Mouse (Mus musculus) liver, embryonic 14.5 days (tissue): ENCODE results near the gene Pdcd6ip. TPM values are rescaled to one million over a fixed set of nuclear protein-coding genes. Genes with fewer than 3 reads are reported as not detected.

Experiments
- ATAC-seq: fragments of 200-750 bp; cut with Nextera tagmentation; 2 replicates; pipeline ENCODE4 v1.8.0; 2017; ENCODE audit warnings: moderate number of reproducible peaks, mild to moderate bottlenecking, moderate library complexity; ENCODE audit not compliant: insufficient read depth
- DNase-seq, 3 experiments: peaks; one replicate each; pipeline ENCODE4 v3.0.0-alpha.2; 2012 to 2013; ENCODE audit warnings: low read depth in 3 of 3, low spot score in 3 of 3
- H3K27ac ChIP-seq: fragments of 300-500 bp; sonication (generic); 2 replicates; pipeline ENCODE4 v1.5.1; 2014; ENCODE audit warnings: moderate library complexity, mild to moderate bottlenecking, control low read depth, inconsistent platforms
- H3K27me3 ChIP-seq: fragments of 300-500 bp; sonication (generic); 2 replicates; pipeline ENCODE4 v1.6.1; 2014; ENCODE audit warnings: mild to moderate bottlenecking, low read length, moderate library complexity; ENCODE audit not compliant: control insufficient read depth, insufficient read depth
- H3K36me3 ChIP-seq: fragments of 300-500 bp; sonication (generic); replicated peaks from 2 replicates; pipeline ENCODE4 v1.6.1; 2014; ENCODE audit warnings: low read depth; ENCODE audit not compliant: control insufficient read depth, insufficient read depth
- H3K4me1 ChIP-seq, 2 experiments: fragments of 200-500 bp in 1 of 2; fragments of 300-500 bp in 1 of 2; sonication (generic) in 1 of 2; replicated peaks; 2 replicates each; pipeline ENCODE4 v1.6.1; 2012 to 2014; ENCODE audit warnings: antibody characterized with exemption in 1 of 2, inconsistent platforms in 1 of 2, low read length in 1 of 2; ENCODE audit not compliant: control insufficient read depth in 2 of 2, insufficient read depth in 2 of 2
- H3K4me2 ChIP-seq: fragments of 300-500 bp; sonication (generic); 2 replicates; pipeline ENCODE4 v1.6.1; 2014; ENCODE audit warnings: low read depth, mild to moderate bottlenecking, control low read depth, moderate library complexity
- H3K4me3 ChIP-seq, 2 experiments: fragments of 200-500 bp in 1 of 2; fragments of 300-500 bp in 1 of 2; sonication (generic) in 1 of 2; 2 replicates each; pipeline ENCODE4 v1.5.1; 2012 to 2014; ENCODE audit warnings: low read depth in 2 of 2, low read length in 2 of 2, mild to moderate bottlenecking in 2 of 2, control low read depth in 1 of 2, inconsistent platforms in 1 of 2, moderate library complexity in 1 of 2; ENCODE audit not compliant: insufficient read depth in 1 of 2
- H3K9ac ChIP-seq: fragments of 300-500 bp; sonication (generic); replicated peaks from 2 replicates; pipeline ENCODE4 v1.6.1; 2014; ENCODE audit warnings: mild to moderate bottlenecking, control low read depth, moderate library complexity
- H3K9me3 ChIP-seq: fragments of 300-500 bp; sonication (generic); 2 replicates; pipeline ENCODE4 v1.6.1; 2016; ENCODE audit warnings: low read length, mixed read lengths; ENCODE audit not compliant: control insufficient read depth
- CTCF ChIP-seq: IDR thresholded peaks from 2 replicates; pipeline ENCODE4 v1.5.1; 2016; ENCODE audit warnings: antibody characterized with exemption, low read depth, control low read depth
- EP300 ChIP-seq: IDR thresholded peaks from 2 replicates; pipeline ENCODE4 v1.6.1; 2016; ENCODE audit warnings: antibody characterized with exemption, low read depth
- WGBS: fragments of 180-500 bp; shearing (Covaris S2); extraction: QIAGEN DNeasy Blood & Tissue Kit; methylation state at CpG from one replicate; pipeline ENCODE4 v1.1.7; 2014; ENCODE audit not compliant: insufficient replicate concordance; 5-methylcytosine and 5-hydroxymethylcytosine counted together
- polyA plus RNA-seq, 2 experiments: library from polyadenylated mRNA; depleted of rRNA in 1 of 2; stranded (reverse) in 1 of 2; unstranded in 1 of 2; fragments of >200 nt; fragmentation: Nextera tagmentation in 1 of 2; extraction: Ambion mirVana in 1 of 2; gene quantifications; 2 replicates each; pipeline versions ENCODE4 v1.2.1 to v1.2.3; 2012 to 2014

The Pdcd6ip gene
- polyA plus RNA-seq, 2 experiments = 23.4 to 29.4 TPM

- TF ChIP-seq EP300 (no peak), CTCF (no peak)
- Histone ChIP-seq H3K4me3 (no peak overlapping the region), H3K9me3 (no peaks in the 10 kb centered on the region), H3K9ac (no peak overlapping the region), H3K4me1 (no peaks in the 10 kb centered on the region), H3K27me3 (no peaks in the 10 kb centered on the region), H3K27ac (no peak overlapping the region), H3K4me2 (no peak overlapping the region), H3K36me3 (no peaks in the 10 kb centered on the region)
- no peak for DNase-seq
- 53% methylated on average over 15 of the region's 15 CpGs for WGBS
- no peak for ATAC-seq
Measured at GRCm38 (mm10) chr9:113724646-113725045, 16.6 kb upstream of the Pdcd6ip start.

GRCm38 (mm10) chr9:113719063-113719462 lies 11.0 kb upstream of the Pdcd6ip start:
- DNase-seq (no peak), ATAC-seq (no peak)
- no peaks in the 10 kb centered on the region for H3K9me3 ChIP-seq
- H3K4me1 ChIP-seq = peaks cover 0 to 3% of the 10 kb centered on the region in 2 experiments; a peak in 2 of 4 replicates
- H3K9ac ChIP-seq = no peak overlapping the region
- no peaks in the 10 kb centered on the region for H3K27me3 ChIP-seq
- no peak overlapping the region for H3K27ac ChIP-seq
- no peak overlapping the region for H3K4me3 ChIP-seq
- no peaks in the 10 kb centered on the region for H3K36me3 ChIP-seq
- WGBS = 51% methylated on average over 5 of the region's 5 CpGs
- H3K4me2 ChIP-seq = no peak overlapping the region
- peak; percentile 65 for TF ChIP-seq CTCF
- TF ChIP-seq EP300 = no peak

- Histone ChIP-seq H3K4me1 (peaks cover 11 to 15% of the 10 kb centered on the region in 2 experiments), H3K9ac (no peak overlapping the region), H3K27me3 (no peaks in the 10 kb centered on the region), H3K27ac (no peak overlapping the region), H3K4me3 (no peak overlapping the region), H3K4me2 (no peak overlapping the region), H3K36me3 (no peaks in the 10 kb centered on the region), H3K9me3 (no peaks in the 10 kb centered on the region)
- 69% methylated on average over 12 of the region's 12 CpGs for WGBS
- ATAC-seq = no peak
- TF ChIP-seq EP300 = no peak
- no peak for TF ChIP-seq CTCF
- DNase-seq = no peak
Measured at GRCm38 (mm10) chr9:113710871-113711270, 2.8 kb upstream of the Pdcd6ip start.

- H3K4me1 ChIP-seq = peaks cover 15 to 20% of the 10 kb centered on the region in 2 experiments
- H3K27me3 ChIP-seq = no peaks in the 10 kb centered on the region
- no peaks in the 10 kb centered on the region; the same call in 1 of the 2 replicates for H3K36me3 ChIP-seq
- H3K4me2 ChIP-seq = peak overlapping the region; percentile 85
- ATAC-seq (peak; percentile 29; the same call in 1 of the 2 replicates), DNase-seq (no peak)
- 47% methylated on average over 19 of the region's 19 CpGs for WGBS
- no peak overlapping the region for H3K9ac ChIP-seq
- TF ChIP-seq CTCF = no peak
- no peak for TF ChIP-seq EP300
- peak overlapping the region; percentile 92 to 93 for H3K4me3 ChIP-seq
- H3K9me3 ChIP-seq = no peaks in the 10 kb centered on the region
- H3K27ac ChIP-seq = no peak overlapping the region
Measured at GRCm38 (mm10) chr9:113708361-113709280, 562 bp upstream of the Pdcd6ip start.

- no peak overlapping the region for H3K27ac ChIP-seq
- DNase-seq (no peak), ATAC-seq (no peak)
- H3K36me3 ChIP-seq = no peaks in the 10 kb centered on the region; the same call in 1 of the 2 replicates
- WGBS = 25% methylated on average over 9 of the region's 9 CpGs
- H3K9me3 ChIP-seq = no peaks in the 10 kb centered on the region
- H3K4me1 ChIP-seq = peaks cover 15 to 20% of the 10 kb centered on the region in 2 experiments
- H3K4me2 ChIP-seq = peak overlapping the region; percentile 85
- peak overlapping the region; percentile 92 to 93 for H3K4me3 ChIP-seq
- H3K9ac ChIP-seq = peak overlapping the region; percentile 40
- TF ChIP-seq EP300 (no peak), CTCF (no peak)
- H3K27me3 ChIP-seq = no peaks in the 10 kb centered on the region
Measured at GRCm38 (mm10) chr9:113706841-113707240, 1.2 kb downstream of the Pdcd6ip start.
